Mouse (Mus musculus) midbrain, postnatal 0 days (tissue): Measurements from ENCODE around the gene Gnb2. TPM values are rescaled to one million over a fixed set of nuclear protein-coding genes. Genes with fewer than 3 reads are reported as not detected.

ENCODE experiments used
- ATAC-seq: fragments of 200-750 bp; cut with Nextera tagmentation; 2 replicates; pipeline ENCODE4 v1.8.0; 2017; ENCODE audit warnings: moderate number of reproducible peaks, mild to moderate bottlenecking, moderate TSS enrichment, moderate library complexity; ENCODE audit not compliant: low FRiP score
- DNase-seq: peaks from one replicate; pipeline ENCODE4 v3.0.0-alpha.2; 2015; ENCODE audit warnings: low spot score
- H3K27ac ChIP-seq: fragments of 300-500 bp; sonication (generic); 2 replicates; pipeline ENCODE4 v1.5.1; 2014; ENCODE audit warnings: low read depth, mild to moderate bottlenecking, low read length, mixed read lengths
- H3K27me3 ChIP-seq: fragments of 300-500 bp; sonication (generic); 2 replicates; pipeline ENCODE4 v1.6.1; 2014; ENCODE audit warnings: low read length, control low read depth, mixed read lengths; ENCODE audit not compliant: insufficient read depth
- H3K36me3 ChIP-seq: fragments of 300-500 bp; sonication (generic); 2 replicates; pipeline ENCODE4 v1.6.1; 2014; ENCODE audit warnings: low read length, control low read depth, mixed read lengths; ENCODE audit not compliant: insufficient read depth
- H3K4me1 ChIP-seq: fragments of 300-500 bp; sonication (generic); 2 replicates; pipeline ENCODE4 v1.6.1; 2014; ENCODE audit warnings: mild to moderate bottlenecking, control low read depth, antibody characterized with exemption, low read length, mixed read lengths; ENCODE audit not compliant: insufficient read depth
- H3K4me2 ChIP-seq: fragments of 300-500 bp; sonication (generic); 2 replicates; pipeline ENCODE4 v1.6.1; 2014; ENCODE audit warnings: low read depth, mild to moderate bottlenecking, low read length, mixed read lengths; ENCODE audit not compliant: poor library complexity, severe bottlenecking
- H3K4me3 ChIP-seq: fragments of 300-500 bp; sonication (generic); 2 replicates; pipeline ENCODE4 v1.5.1; 2014; ENCODE audit warnings: low read depth, mild to moderate bottlenecking, low read length, moderate library complexity
- H3K9ac ChIP-seq: fragments of 300-500 bp; sonication (generic); replicated peaks from 2 replicates; pipeline ENCODE4 v1.6.1; 2014; ENCODE audit warnings: mild to moderate bottlenecking, low read length, moderate library complexity, mixed read lengths; ENCODE audit not compliant: poor library complexity, severe bottlenecking
- H3K9me3 ChIP-seq: fragments of 300-500 bp; sonication (generic); 2 replicates; pipeline ENCODE4 v1.6.1; 2016; ENCODE audit warnings: low read length, control low read depth
- CTCF ChIP-seq: IDR thresholded peaks from 2 replicates; pipeline ENCODE4 v1.5.1; 2016; ENCODE audit warnings: antibody characterized with exemption, mild to moderate bottlenecking
- WGBS: fragments of 180-500 bp; shearing (Covaris S2); extraction: QIAGEN DNeasy Blood & Tissue Kit; methylation state at CpG from one replicate; pipeline ENCODE4 v1.1.7; 2014; 5-methylcytosine and 5-hydroxymethylcytosine counted together
- polyA plus RNA-seq: library from polyadenylated mRNA; unstranded; fragments of >200 nt; fragmentation: Nextera tagmentation; extraction: Ambion mirVana; gene quantifications from 2 replicates; pipeline ENCODE4 v1.2.1, GENCODE M21; 2015
- total RNA-seq: library from RNA; depleted of rRNA; stranded (reverse); fragments of >200 nt; gene quantifications from 2 replicates; pipeline ENCODE4 v1.2.3, GENCODE M21; 2014

Gnb2 gene
- total and polyA plus RNA-seq, 2 experiments from 2014 or later: 590 to 1,456 TPM

- Histone ChIP-seq H3K27ac (peak overlapping the region; percentile 98), H3K9ac (peak overlapping the region; percentile 78), H3K4me3 (peak overlapping the region; percentile 56), H3K36me3 (no peaks in the 10 kb centered on the region; the same call in 1 of the 2 replicates), H3K4me2 (peak overlapping the region; percentile 54), H3K4me1 (peaks cover 7% of the 10 kb centered on the region), H3K9me3 (no peaks in the 10 kb centered on the region), H3K27me3 (no peaks in the 10 kb centered on the region)
- ATAC-seq (peak; percentile 82), DNase-seq (peak; percentile 96)
- under 1% methylated on average over 30 of the region's 30 CpGs for WGBS
- peak; percentile 96 for TF ChIP-seq CTCF
Measured at GRCm38 (mm10) chr5:137502667-137503110, 30.6 kb downstream of the Gnb2 start.

GRCm38 (mm10) chr5:137501709-137502666 lies 31.3 kb downstream of the Gnb2 start, which contains the start of gene Pop7:
Gene Pop7 (minus strand): TSS chr5:137502518.
- Histone ChIP-seq H3K36me3 (no peaks in the 10 kb centered on the region; the same call in 1 of the 2 replicates), H3K4me2 (peak within 1 kb of the TSS; percentile 87), H3K4me1 (peaks cover 7% of the 10 kb centered on the region), H3K9ac (peak within 1 kb of the TSS; percentile 78), H3K27me3 (no peaks in the 10 kb centered on the region), H3K4me3 (peak within 1 kb of the TSS; percentile 56), H3K27ac (peak within 1 kb of the TSS; percentile 98), H3K9me3 (no peaks in the 10 kb centered on the region)
- peak; percentile 88 for TF ChIP-seq CTCF
- peak; percentile 95 for ATAC-seq
- DNase-seq: peak; percentile 100
- 1% methylated on average over 64 of the region's 64 CpGs for WGBS

GRCm38 (mm10) chr5:137500186-137500585 lies 33.1 kb downstream of the Gnb2 start:
- ATAC-seq (no peak), DNase-seq (no peak)
- H3K36me3 ChIP-seq: no peaks in the 10 kb centered on the region; the same call in 1 of the 2 replicates
- no peak overlapping the region for H3K4me2 ChIP-seq
- no peaks in the 10 kb centered on the region for H3K9me3 ChIP-seq
- H3K27ac ChIP-seq: no peak overlapping the region
- TF ChIP-seq CTCF: no peak
- no peak overlapping the region for H3K4me3 ChIP-seq
- 90% methylated on average over 7 of the region's 7 CpGs for WGBS
- H3K27me3 ChIP-seq: no peaks in the 10 kb centered on the region
- peaks cover 7% of the 10 kb centered on the region for H3K4me1 ChIP-seq
- H3K9ac ChIP-seq: no peak overlapping the region

- Histone ChIP-seq H3K27me3 (no peaks in the 10 kb centered on the region), H3K9me3 (no peaks in the 10 kb centered on the region), H3K4me1 (no peaks in the 10 kb centered on the region), H3K9ac (no peak overlapping the region), H3K36me3 (no peaks in the 10 kb centered on the region), H3K27ac (no peak overlapping the region), H3K4me3 (no peak overlapping the region), H3K4me2 (no peak overlapping the region)
- TF ChIP-seq CTCF: no peak
- no peak for ATAC-seq
- WGBS: 71% methylated on average over 13 of the region's 13 CpGs
- DNase-seq: no peak
Measured at GRCm38 (mm10) chr5:137493831-137494230, 39.5 kb downstream of the Gnb2 start.

- 69% methylated on average over 4 of the region's 4 CpGs for WGBS
- H3K27me3 ChIP-seq: 0 out of 2 replicates have a peak, but pooled peaks cover 1% of the 10 kb centered on the region
- TF ChIP-seq CTCF: no peak
- no peaks in the 10 kb centered on the region for H3K36me3 ChIP-seq
- no peak overlapping the region for H3K9ac ChIP-seq
- no peak for ATAC-seq
- no peak overlapping the region for H3K4me3 ChIP-seq
- no peaks in the 10 kb centered on the region for H3K9me3 ChIP-seq
- peak; percentile 43 for DNase-seq
- no peak overlapping the region for H3K27ac ChIP-seq
- H3K4me2 ChIP-seq: no peak overlapping the region
- no peaks in the 10 kb centered on the region for H3K4me1 ChIP-seq
Measured at GRCm38 (mm10) chr5:137491559-137491958, 41.8 kb downstream of the Gnb2 start.

- Histone ChIP-seq H3K4me3 (no peak overlapping the region), H3K9ac (no peak overlapping the region), H3K4me2 (no peak overlapping the region), H3K27me3 (peaks cover 15% of the 10 kb centered on the region; the same call in 1 of the 2 replicates), H3K27ac (no peak overlapping the region), H3K4me1 (no peaks in the 10 kb centered on the region), H3K9me3 (no peaks in the 10 kb centered on the region), H3K36me3 (no peaks in the 10 kb centered on the region)
- ATAC-seq (no peak), DNase-seq (no peak)
- 89% methylated on average over 7 of the region's 7 CpGs for WGBS
- TF ChIP-seq CTCF: 0 out of 2 replicates have a peak, but pooled peaks have one; percentile 37
Measured at GRCm38 (mm10) chr5:137487616-137488015, 45.7 kb downstream of the Gnb2 start.
